In genomic region chr5:30920621-30921020, GRCm38 (mm10) we compare ENCODE assay signal across 8 mouse cellular contexts. TPM values are rescaled to one million over a fixed set of nuclear protein-coding genes. Genes with fewer than 3 reads are reported as not detected.
DNase-seq lines count a peak whose midpoint lies in the region; ATAC-seq and TF ChIP-seq lines count a peak whose summit lies in the region.

No protein-coding gene starts in this region.

- TF ChIP-seq CTCF in kidney, postnatal 0 days (IDR thresholded peaks at IDR 0.05; ENCODE audit: low read depth) = no peak
- no peak for TF ChIP-seq CTCF in midbrain, postnatal 0 days (IDR thresholded peaks at IDR 0.05)

- H3K4me1 ChIP-seq in forebrain, embryonic 13.5 days = peaks cover 35% of the 10 kb centered on the region
- peaks cover 23% of the 10 kb centered on the region for H3K4me1 ChIP-seq in kidney, postnatal 0 days (replicated peaks; ENCODE audit: insufficient read depth, low read length)
- H3K4me1 ChIP-seq in midbrain, postnatal 0 days (ENCODE audit: insufficient read depth, low read length) = peaks cover 1% of the 10 kb centered on the region; the same call in 1 of the 2 replicates

- H3K4me3 ChIP-seq in forebrain, embryonic 13.5 days = 0 out of 2 replicates have a peak overlapping the region, but pooled peaks have one; percentile 2
- H3K4me3 ChIP-seq in kidney, postnatal 0 days (replicated peaks; ENCODE audit: low read depth, low read length) = no peak overlapping the region
- no peak overlapping the region for H3K4me3 ChIP-seq in midbrain, postnatal 0 days (ENCODE audit: low read depth, low read length)

- 0 out of 2 replicates have a peak overlapping the region, but pooled peaks have one; percentile 8 for H3K9ac ChIP-seq in forebrain, embryonic 13.5 days
- H3K9ac ChIP-seq in kidney, postnatal 0 days (ENCODE audit: low read depth, low read length) = no peak overlapping the region
- H3K9ac ChIP-seq in midbrain, postnatal 0 days (replicated peaks; ENCODE audit: low read length, poor library complexity, severe bottlenecking) = no peak overlapping the region

- WGBS in forebrain, embryonic 13.5 days = 64% methylated on average over 19 of the region's 19 CpGs
- WGBS in kidney, postnatal 0 days = 62% methylated on average over 19 of the region's 19 CpGs
- 66% methylated on average over 19 of the region's 19 CpGs for WGBS in midbrain, postnatal 0 days

- peak overlapping the region; percentile 88 for H3K4me2 ChIP-seq in forebrain, embryonic 13.5 days
- H3K4me2 ChIP-seq in kidney, postnatal 0 days (ENCODE audit: low read length) = peak overlapping the region; percentile 82
- peak overlapping the region; percentile 88; the same call in 1 of the 2 replicates for H3K4me2 ChIP-seq in midbrain, postnatal 0 days (ENCODE audit: low read depth, low read length, poor library complexity, severe bottlenecking)

- H3K36me3 ChIP-seq in forebrain, embryonic 13.5 days (ENCODE audit: poor library complexity, severe bottlenecking) = no peaks in the 10 kb centered on the region
- H3K36me3 ChIP-seq in kidney, postnatal 0 days (ENCODE audit: insufficient read depth, low read length) = peaks cover 21% of the 10 kb centered on the region; the same call in 1 of the 2 replicates
- no peaks in the 10 kb centered on the region for H3K36me3 ChIP-seq in midbrain, postnatal 0 days (ENCODE audit: insufficient read depth, low read length)

- H3K27me3 ChIP-seq in forebrain, embryonic 13.5 days = no peaks in the 10 kb centered on the region; the same call in 1 of the 2 replicates
- no peaks in the 10 kb centered on the region for H3K27me3 ChIP-seq in kidney, postnatal 0 days (ENCODE audit: insufficient read depth, low read length)
- H3K27me3 ChIP-seq in midbrain, postnatal 0 days (ENCODE audit: insufficient read depth, low read length) = no peaks in the 10 kb centered on the region

- peak; percentile 28 for DNase-seq in gastrocnemius, postnatal 10 days
- DNase-seq in gastrocnemius, adult 8-10 months (ENCODE audit: low spot score in 2 of 2) = no peak
- no peak for DNase-seq in kidney, postnatal 0 days (ENCODE audit: low spot score)
- DNase-seq in midbrain, postnatal 0 days (ENCODE audit: low spot score) = no peak
- no peak for DNase-seq in right cerebral cortex, adult 18-20 months
- no peak for DNase-seq in urinary bladder, postnatal 36 days (ENCODE audit: low spot score in 2 of 2)
- no peak for DNase-seq in cerebellum, postnatal 10 days

- no peaks in the 10 kb centered on the region for H3K9me3 ChIP-seq in forebrain, embryonic 13.5 days (replicated peaks)
- no peaks in the 10 kb centered on the region for H3K9me3 ChIP-seq in kidney, postnatal 0 days (replicated peaks; ENCODE audit: low read length)
- H3K9me3 ChIP-seq in midbrain, postnatal 0 days (ENCODE audit: low read length) = no peaks in the 10 kb centered on the region

- ATAC-seq in forebrain, embryonic 13.5 days = 0 out of 2 replicates have a peak, but pooled peaks have one; percentile 0
- peak; percentile 5 for ATAC-seq in kidney, postnatal 0 days (replicated peaks; ENCODE audit: low FRiP score, low read depth)
- ATAC-seq in midbrain, postnatal 0 days (ENCODE audit: low FRiP score) = no peak

- H3K27ac ChIP-seq in forebrain, embryonic 13.5 days = no peak overlapping the region
- H3K27ac ChIP-seq in kidney, postnatal 0 days = 0 out of 2 replicates have a peak overlapping the region, but pooled peaks have one; percentile 13
- H3K27ac ChIP-seq in midbrain, postnatal 0 days (ENCODE audit: low read depth, low read length) = no peak overlapping the region

RNA-seq across cellular contexts. Expression of gene Khk, which starts 0.6 kb away (rescaled TPM):
- 10 to 100 TPM; 27.9 TPM for total RNA-seq in gastrocnemius, postnatal 10 days (2021)
- total RNA-seq in gastrocnemius, adult 8-10 months (2022) = 10 to 100 TPM; 35.7 to 40.5 (median 38.2) TPM
- 3.3 and 7.6 TPM in 2 replicates for polyA plus RNA-seq in forebrain, embryonic 13.5 days (2015; fragmentation: Nextera tagmentation; extraction: Ambion mirVana)
- 68.9 and 70.6 TPM in 2 replicates for polyA plus RNA-seq in kidney, postnatal 0 days (2015; fragmentation: Nextera tagmentation; extraction: Ambion mirVana)
- total RNA-seq in midbrain, postnatal 0 days (2014; rRNA removed) = 1.4 and 12.3 TPM in 2 replicates
- polyA plus RNA-seq in midbrain, postnatal 0 days (2015; fragmentation: Nextera tagmentation; extraction: Ambion mirVana) = 14.3 and 17.6 TPM in 2 replicates

RNA-seq across cellular contexts. Expression of gene Emilin1, which starts 7.4 kb away (rescaled TPM):
- 10 to 100 TPM; 42.2 to 60.5 TPM for total RNA-seq in gastrocnemius, postnatal 10 days (2021)
- total RNA-seq in gastrocnemius, adult 8-10 months (2022) = 1 to 10 TPM; 1.7 to 3.0 (median 2.8) TPM
- 10.3 and 15.7 TPM in 2 replicates for polyA plus RNA-seq in forebrain, embryonic 13.5 days (2015; fragmentation: Nextera tagmentation; extraction: Ambion mirVana)
- 204 and 226 TPM in 2 replicates for polyA plus RNA-seq in kidney, postnatal 0 days (2015; fragmentation: Nextera tagmentation; extraction: Ambion mirVana)
- total RNA-seq in midbrain, postnatal 0 days (2014; rRNA removed) = 7.4 and 11.8 TPM in 2 replicates
- polyA plus RNA-seq in midbrain, postnatal 0 days (2015; fragmentation: Nextera tagmentation; extraction: Ambion mirVana) = 9.0 and 9.8 TPM in 2 replicates

RNA-seq across cellular contexts. Expression of gene Ost4, which starts 13.0 kb away (rescaled TPM):
- 100 to 1,000 TPM; 149 to 168 TPM for total RNA-seq in gastrocnemius, postnatal 10 days (2021)
- 100 to 1,000 TPM in 2 of 4 experiments, 10 to 100 TPM in 2; 96.6 to 117 (median 105) TPM for total RNA-seq in gastrocnemius, adult 8-10 months (2022)
- 325 and 333 TPM in 2 replicates for polyA plus RNA-seq in forebrain, embryonic 13.5 days (2015; fragmentation: Nextera tagmentation; extraction: Ambion mirVana)
- 466 and 517 TPM in 2 replicates for polyA plus RNA-seq in kidney, postnatal 0 days (2015; fragmentation: Nextera tagmentation; extraction: Ambion mirVana)
- 123 and 126 TPM in 2 replicates for total RNA-seq in midbrain, postnatal 0 days (2014; rRNA removed)
- 175 and 201 TPM in 2 replicates for polyA plus RNA-seq in midbrain, postnatal 0 days (2015; fragmentation: Nextera tagmentation; extraction: Ambion mirVana)

RNA-seq across cellular contexts. Expression of gene Cgref1, which starts 24.8 kb away (rescaled TPM):
- 10 to 100 TPM in 1 of 2 experiments, 1 to 10 TPM in 1; 8.5 to 15.3 TPM for total RNA-seq in gastrocnemius, postnatal 10 days (2021)
- total RNA-seq in gastrocnemius, adult 8-10 months (2022) = 1 to 10 TPM; 2.2 to 4.9 (median 3.3) TPM
- 9.2 and 10.1 TPM in 2 replicates for polyA plus RNA-seq in forebrain, embryonic 13.5 days (2015; fragmentation: Nextera tagmentation; extraction: Ambion mirVana)
- 47.4 and 52.2 TPM in 2 replicates for polyA plus RNA-seq in kidney, postnatal 0 days (2015; fragmentation: Nextera tagmentation; extraction: Ambion mirVana)
- 162 and 185 TPM in 2 replicates for total RNA-seq in midbrain, postnatal 0 days (2014; rRNA removed)
- 108 TPM in 2 replicates for polyA plus RNA-seq in midbrain, postnatal 0 days (2015; fragmentation: Nextera tagmentation; extraction: Ambion mirVana)

RNA-seq across cellular contexts. Expression of gene Agbl5, which starts 32.1 kb away (rescaled TPM):
- total RNA-seq in gastrocnemius, postnatal 10 days (2021) = 1 to 10 TPM; 4.5 to 5.0 TPM
- total RNA-seq in gastrocnemius, adult 8-10 months (2022) = 1 to 10 TPM; 2.7 to 5.6 (median 3.2) TPM
- polyA plus RNA-seq in forebrain, embryonic 13.5 days (2015; fragmentation: Nextera tagmentation; extraction: Ambion mirVana) = 22.7 and 25.3 TPM in 2 replicates
- 17.3 and 17.5 TPM in 2 replicates for polyA plus RNA-seq in kidney, postnatal 0 days (2015; fragmentation: Nextera tagmentation; extraction: Ambion mirVana)
- 50.7 and 73.4 TPM in 2 replicates for total RNA-seq in midbrain, postnatal 0 days (2014; rRNA removed)
- polyA plus RNA-seq in midbrain, postnatal 0 days (2015; fragmentation: Nextera tagmentation; extraction: Ambion mirVana) = 19.1 and 22.3 TPM in 2 replicates
